Mouse (Mus musculus): ENCODE results near the gene Cpeb1. TPM values are rescaled to one million over a fixed set of nuclear protein-coding genes. Genes with fewer than 3 reads are reported as not detected.
A peak's percentile ranks its signal among the peaks of the same experiment; 100 is the strongest.

Gene Cpeb1
- total RNA-seq, 2 experiments from 2014 or later: 8.7 to 13.2 TPM

- DNase-seq: no peak
These were observed 128.4 kb downstream of the Cpeb1 start for GRCm38 (mm10) chr7:81326859-81327258.

GRCm38 (mm10) chr7:81326043-81326442, 129.2 kb downstream of the Cpeb1 start:
- DNase-seq: no peak

DNA sequence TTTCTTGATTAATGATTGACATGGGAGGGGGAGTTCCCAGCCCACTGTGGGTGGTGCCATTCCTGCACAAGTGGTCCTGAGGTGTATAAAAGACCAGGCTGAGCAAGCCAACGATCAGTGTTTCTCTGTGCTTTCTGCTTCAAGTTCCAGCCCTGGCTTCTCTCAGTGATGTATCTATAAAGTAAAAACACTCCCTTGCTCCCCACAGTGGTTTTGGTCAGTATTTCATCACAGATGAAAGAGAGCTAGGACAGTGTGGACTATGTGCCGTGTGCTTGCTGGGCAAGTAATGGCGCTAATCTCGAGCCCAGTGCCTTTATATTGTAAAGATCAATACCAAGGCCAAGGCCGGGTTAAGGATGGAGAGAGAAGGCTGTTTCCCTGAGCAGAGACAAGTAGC, 133.5 kb downstream of the Cpeb1 start:
- no peak for DNase-seq

DNA sequence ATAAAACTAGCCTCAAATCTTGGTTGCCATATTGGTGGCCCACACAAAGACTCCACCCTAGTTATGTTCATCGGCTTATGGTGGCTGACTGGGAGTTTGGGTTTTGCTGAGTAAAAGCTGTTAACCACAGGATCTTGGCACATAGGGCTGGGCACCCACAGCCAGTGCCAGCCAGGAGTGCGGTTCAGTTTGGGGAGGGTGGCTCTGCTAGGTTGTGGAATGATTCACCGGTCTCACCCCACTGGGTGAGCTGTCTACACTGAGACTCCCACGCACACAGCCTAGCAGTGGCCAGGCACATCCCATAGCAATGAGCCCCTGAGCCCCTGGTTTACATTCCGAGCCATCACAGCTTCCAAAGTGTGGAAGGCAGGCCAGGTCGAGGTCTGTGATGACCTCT, 135.5 kb downstream of the Cpeb1 start:
- DNase-seq: no peak

DNA sequence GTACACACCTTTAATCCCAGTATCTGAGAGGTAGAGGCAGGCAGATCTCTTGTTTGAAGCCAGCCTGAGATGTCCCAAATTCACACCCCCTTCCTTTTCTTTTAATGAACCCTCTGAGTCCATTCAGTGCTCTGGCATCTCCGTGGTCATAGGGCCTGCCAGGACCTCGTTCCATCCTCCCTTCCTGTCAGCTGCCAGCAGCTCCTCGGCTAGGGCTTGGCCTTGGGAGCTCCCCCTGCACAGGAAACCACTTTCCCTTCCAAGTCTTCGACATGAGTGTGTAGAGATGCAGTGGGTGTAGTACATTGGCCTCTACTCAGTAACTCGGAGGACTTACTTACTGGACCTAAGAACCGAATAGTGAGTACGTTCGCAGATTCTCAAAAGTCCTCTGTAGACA, 139.7 kb downstream of the Cpeb1 start:
- peak; percentile 46 for DNase-seq

DNA sequence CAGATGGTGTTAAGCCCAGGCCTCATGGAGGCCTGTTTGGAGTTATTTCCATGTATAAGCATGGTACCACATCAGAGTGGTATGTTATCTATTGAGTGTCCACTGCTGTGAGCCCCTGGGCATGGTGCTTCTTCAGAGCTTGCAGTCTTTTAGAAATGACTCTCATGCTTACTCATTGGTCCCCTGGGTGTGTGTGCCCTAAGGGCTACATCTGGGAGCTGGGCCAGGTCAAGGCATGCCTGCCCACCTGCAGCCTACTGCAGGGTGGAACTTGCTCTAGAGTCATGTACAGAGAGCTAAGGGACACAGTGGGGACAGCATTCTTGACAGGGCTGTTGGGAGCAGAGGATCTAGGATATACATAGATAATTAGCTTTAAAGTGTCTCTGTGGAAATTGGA, 143.7 kb downstream of the Cpeb1 start:
- peak; percentile 43 for DNase-seq

DNA sequence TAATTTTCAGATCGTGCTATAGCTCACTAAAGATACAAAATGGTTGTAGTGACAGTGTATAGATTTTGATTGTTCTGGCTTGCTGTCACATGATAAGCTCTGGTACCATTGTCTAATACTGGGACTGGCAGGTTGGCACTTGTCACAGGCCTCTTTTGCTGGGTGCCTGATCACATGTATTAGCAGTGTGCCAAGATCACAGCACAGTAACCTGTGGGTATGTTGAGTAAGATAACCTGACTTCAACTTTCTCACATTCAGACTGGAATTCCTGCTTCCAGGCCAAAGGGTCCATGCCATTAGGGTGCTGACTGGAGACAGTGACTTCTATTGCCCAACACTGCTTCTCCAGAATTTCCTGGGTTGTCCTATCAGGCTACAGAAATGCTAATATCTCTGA, 144.1 kb downstream of the Cpeb1 start:
- DNase-seq: peak; percentile 37

DNA sequence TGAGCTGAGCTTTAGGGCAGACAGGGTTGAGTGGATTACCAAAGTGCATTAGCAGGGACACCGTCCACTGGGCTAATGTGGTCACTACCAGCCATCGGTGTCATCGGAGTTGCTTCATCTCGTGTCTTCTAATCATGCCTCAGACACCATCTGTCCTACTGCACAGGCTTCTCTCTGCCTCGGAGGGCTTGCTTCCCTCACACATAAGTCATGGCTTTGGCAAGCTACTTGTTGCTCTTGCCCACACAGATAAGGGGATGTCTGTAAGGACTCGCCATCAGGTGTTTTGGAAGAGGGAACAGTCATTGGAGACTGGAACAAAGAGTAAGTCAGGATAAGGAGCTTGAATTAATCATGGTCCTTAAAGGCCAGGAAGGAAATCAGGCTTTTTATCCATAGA, 146.0 kb downstream of the Cpeb1 start:
- DNase-seq: no peak

DNA sequence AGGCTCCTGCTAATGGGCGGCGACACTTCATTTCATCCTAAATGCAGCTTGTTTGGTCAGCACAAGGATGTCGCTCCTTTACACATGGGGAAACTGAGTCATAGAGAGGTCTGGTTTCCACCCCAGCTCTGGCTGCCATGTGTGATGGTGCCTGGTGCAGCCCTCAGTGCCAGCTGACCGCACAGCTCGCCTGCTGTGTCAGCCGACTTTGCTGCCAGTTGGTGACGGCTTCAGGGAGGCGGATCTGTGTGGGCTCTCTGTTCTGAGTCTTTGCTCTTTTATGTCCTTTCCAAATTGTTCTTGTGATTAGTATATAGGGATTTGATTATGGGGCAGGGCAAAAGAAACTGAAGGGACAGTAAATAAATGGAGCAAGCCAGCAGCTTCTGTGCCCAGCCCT, 147.5 kb downstream of the Cpeb1 start:
- no peak for DNase-seq

- DNase-seq: no peak
These were observed 150.6 kb downstream of the Cpeb1 start for GRCm38 (mm10) chr7:81304675-81305074.

- no peak for DNase-seq
These were observed 151.2 kb downstream of the Cpeb1 start for GRCm38 (mm10) chr7:81304100-81304499.

- peak; percentile 50 for DNase-seq
These were observed 151.6 kb downstream of the Cpeb1 start for GRCm38 (mm10) chr7:81303682-81304081.

- DNase-seq: no peak
These were observed 153.9 kb downstream of the Cpeb1 start for GRCm38 (mm10) chr7:81301323-81301722.

DNA sequence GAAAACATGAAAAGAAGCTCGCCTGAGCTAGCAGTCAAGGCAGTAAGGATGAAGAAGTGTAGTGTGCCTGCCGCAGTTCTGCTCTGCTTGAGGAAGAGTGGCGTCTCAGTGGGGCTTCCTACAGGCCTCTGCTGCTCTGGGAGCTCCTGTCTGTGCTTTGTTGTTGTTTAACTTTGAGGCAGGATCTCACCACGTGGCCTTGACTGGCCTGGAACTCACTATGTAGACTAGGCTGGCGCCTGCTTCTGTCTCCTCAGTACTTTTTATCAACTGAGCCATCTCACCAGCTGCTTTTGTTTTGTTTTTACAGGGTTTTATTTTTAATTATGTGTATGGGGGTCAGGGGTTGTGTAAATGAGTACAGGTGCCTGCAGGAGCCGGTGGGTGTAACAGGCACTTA, 157.1 kb downstream of the Cpeb1 start:
- no peak for DNase-seq

Other genes with a start within 250 kb of the Cpeb1 start
- 10 to 100 TPM; 29.9 to 31.0 TPM for gene Pde8a, start 241.9 kb downstream of the Cpeb1 start, total RNA-seq (2021)
- 1,000 to 10,000 TPM; 1,406 to 1,408 TPM for gene Rps17, start 110.2 kb downstream of the Cpeb1 start, total RNA-seq (2021)
- 10 to 100 TPM in 1 of 2 experiments, 1 to 10 TPM in 1; 7.6 to 12.8 TPM for gene Ap3b2, start 38.5 kb upstream of the Cpeb1 start, total RNA-seq (2021)
- gene BC048679, start 42.8 kb upstream of the Cpeb1 start, total RNA-seq (2021): not detected
- 10 to 100 TPM in 1 of 2 experiments, 1 to 10 TPM in 1; 4.4 to 19.8 TPM for gene Fsd2, start 111.5 kb upstream of the Cpeb1 start, total RNA-seq (2021)
- 10 to 100 TPM; 16.3 to 16.4 TPM for gene Whamm, start 115.8 kb upstream of the Cpeb1 start, total RNA-seq (2021)